Mouse (Mus musculus) lung, adult 2 months (tissue): ENCODE data around the gene Ccdc69. TPM values are rescaled to one million over a fixed set of nuclear protein-coding genes. Genes with fewer than 3 reads are reported as not detected.
A peak's percentile ranks its signal among the peaks of the same experiment; 100 is the strongest.
"Not testable (repeated sequence)": the region's sequence is repeated elsewhere in the genome, so short reads cannot be mapped to it uniquely, and the experiment has no call there.

Experiments used
- DNase-seq: peaks from one replicate; pipeline ENCODE4 v3.0.0; 2022
- H3K4me1 ChIP-seq: fragments of 200-500 bp; 2 replicates; pipeline ENCODE4 v1.6.1; 2011; ENCODE audit warnings: low read length; ENCODE audit not compliant: control insufficient read depth, insufficient read depth
- H3K4me3 ChIP-seq: fragments of 200-500 bp; replicated peaks from 2 replicates; pipeline ENCODE3; 2011; ENCODE audit warnings: low read depth, mild to moderate bottlenecking, control low read depth, low read length; ENCODE audit errors: extremely low read depth
- CTCF ChIP-seq: fragments of 200-500 bp; IDR thresholded peaks from 2 replicates; pipeline ENCODE4 v1.5.1; 2011; ENCODE audit warnings: mild to moderate bottlenecking, low read length, control low read depth; ENCODE audit not compliant: insufficient read depth
- POLR2A ChIP-seq: fragments of 200-500 bp; IDR thresholded peaks from 2 replicates; pipeline ENCODE4 v1.6.1; 2011; ENCODE audit warnings: low read depth, mild to moderate bottlenecking, control low read depth, low read length, borderline replicate concordance; ENCODE audit errors: extremely low read depth
- WGBS: fragments of 180-500 bp; shearing (Covaris S2); methylation state at CpG from one replicate; pipeline ENCODE4 v1.1.7; 2018; 5-methylcytosine and 5-hydroxymethylcytosine counted together
- polyA plus RNA-seq: library from polyadenylated mRNA; depleted of rRNA; stranded (reverse); fragments of >200 nt; gene quantifications from 2 replicates; pipeline ENCODE4 v1.2.3, GENCODE M21; 2012

The Ccdc69 gene
- polyA plus RNA-seq, 1 experiment, result 4.1 TPM

DNA sequence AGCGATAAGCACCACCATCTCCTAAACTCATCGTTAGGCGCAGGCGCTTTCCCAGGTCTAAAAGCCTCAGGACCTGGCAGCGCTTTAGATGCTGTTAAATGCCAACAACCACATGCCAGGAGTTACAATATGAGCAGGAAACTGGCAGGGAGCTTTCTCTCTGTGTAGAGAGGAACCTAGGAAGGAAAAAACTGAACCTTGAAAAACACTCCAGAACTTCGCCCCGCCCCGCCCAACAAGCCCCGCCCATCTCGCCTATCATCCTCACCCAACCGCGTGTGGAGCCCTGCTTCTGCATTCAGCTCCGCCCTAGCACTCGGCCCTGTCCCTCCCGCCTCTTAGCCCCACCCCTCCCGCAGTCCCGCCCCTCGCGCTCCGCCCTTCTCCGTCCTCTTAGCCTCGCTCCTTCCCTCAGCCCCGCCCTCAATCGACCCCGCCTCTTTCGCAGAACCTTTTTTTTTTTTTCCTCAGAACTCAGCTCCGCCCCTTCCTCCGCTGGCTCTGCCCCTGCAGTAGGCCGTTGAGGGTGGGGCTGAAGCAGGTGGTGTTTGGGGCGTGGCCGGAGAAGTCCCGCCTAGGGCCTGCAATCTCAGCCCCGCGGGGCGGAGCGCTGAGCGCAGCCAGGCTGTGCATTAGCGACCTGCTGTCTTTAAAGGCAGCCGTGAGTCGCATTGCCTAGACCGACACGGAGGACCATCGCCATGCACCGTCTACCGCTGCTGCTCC lies 19.7 kb upstream of the Ccdc69 start, which contains the start of gene Gm2a:
Gm2a (plus strand) TSS at position 653 of the 726 bp plus-strand sequence.
- H3K4me1 ChIP-seq, result peaks cover 4% of the 10 kb centered on the region; the same call in 1 of the 2 replicates
- H3K4me3 ChIP-seq, result peak within 1 kb of the TSS; percentile 95
- TF ChIP-seq CTCF (no peak), POLR2A (peak; percentile 97)
- 1% methylated on average over 44 of the region's 45 CpGs for WGBS
- peak; percentile 91 for DNase-seq

DNA sequence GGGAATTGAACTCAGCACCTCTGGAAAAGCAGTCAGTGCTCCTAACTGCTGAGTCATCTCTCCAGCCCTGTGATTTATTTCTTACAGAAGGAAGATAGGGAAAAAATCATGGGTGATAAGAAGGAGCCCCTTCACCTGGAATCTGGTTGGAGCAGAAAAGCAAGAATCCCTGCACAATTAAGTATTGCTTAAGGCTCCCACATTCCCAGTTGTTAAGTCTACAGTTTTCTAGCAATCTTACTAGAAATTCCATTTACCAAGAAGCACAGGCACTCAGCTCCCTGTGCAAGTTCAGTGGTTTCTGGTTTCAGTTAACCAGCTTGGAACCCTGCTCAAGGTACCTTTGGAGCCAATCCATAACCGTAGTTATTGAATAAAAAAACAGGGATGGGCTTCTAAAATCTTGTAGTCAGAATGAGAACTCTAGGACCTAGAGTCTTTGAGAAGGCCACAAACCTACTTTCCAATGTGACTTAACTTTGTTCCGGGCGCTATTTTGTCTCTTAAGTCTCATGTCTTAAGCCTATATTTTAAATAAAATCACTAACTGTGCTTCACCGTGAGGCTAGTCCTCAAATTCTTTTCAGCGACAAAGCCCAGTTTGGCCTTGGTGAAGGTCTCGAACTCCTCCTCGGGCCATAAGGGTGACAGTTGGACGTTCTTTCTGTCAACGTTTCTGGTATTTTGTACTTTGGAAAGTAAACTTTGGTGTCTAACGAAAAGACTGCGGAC lies 19.0 kb upstream of the Ccdc69 start:
- H3K4me3 ChIP-seq, result peak overlapping the region; percentile 64
- WGBS, result 22% methylated on average over 11 of the region's 11 CpGs
- TF ChIP-seq CTCF, result no peak
- no peak for TF ChIP-seq POLR2A
- peaks cover 4% of the 10 kb centered on the region; the same call in 1 of the 2 replicates for H3K4me1 ChIP-seq
- DNase-seq, result no peak

DNA sequence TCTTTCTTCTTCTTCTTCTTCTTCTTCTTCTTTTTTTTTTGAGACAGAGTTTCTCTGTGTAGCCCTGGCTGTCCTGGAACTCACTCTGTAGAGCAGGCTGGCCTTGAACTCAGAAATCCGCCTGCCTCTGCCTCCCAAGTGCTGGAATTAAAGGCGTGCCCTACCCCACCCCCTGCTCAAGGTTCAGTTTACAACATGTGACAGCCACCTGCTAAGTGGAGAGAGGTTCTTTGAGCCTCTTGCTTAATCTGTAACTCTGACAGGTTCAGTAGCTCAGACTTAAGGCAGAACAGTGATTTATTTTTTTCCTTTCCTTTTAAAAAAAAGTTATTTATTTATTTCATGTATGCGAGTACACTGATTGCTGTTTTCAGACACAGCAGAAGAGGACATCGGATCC lies 18.4 kb upstream of the Ccdc69 start:
- H3K4me1 ChIP-seq, DNase-seq, H3K4me3 ChIP-seq: not testable (repeated sequence)
- WGBS, result 80% methylated on average over 4 of the region's 4 CpGs

DNA sequence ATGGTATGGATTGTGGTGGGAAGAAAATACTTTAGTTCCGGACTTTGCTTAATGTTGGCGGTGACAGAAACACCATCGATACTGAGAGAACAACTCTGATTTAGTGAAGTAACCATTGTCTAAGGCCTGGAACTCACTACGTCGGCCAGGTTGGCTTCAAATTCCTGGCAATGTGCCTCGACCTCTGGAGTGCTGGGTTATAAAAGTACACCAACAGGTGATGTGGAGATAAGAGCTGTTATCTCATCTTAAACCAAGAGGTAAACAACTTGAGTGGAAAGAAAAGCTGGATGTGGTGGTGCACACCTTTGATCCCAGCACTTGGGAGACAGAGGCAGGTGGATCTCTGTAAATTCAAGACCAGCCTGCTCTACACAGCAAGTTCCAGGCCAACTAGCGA lies 15.2 kb upstream of the Ccdc69 start:
- 67% methylated on average over 7 of the region's 7 CpGs for WGBS
- TF ChIP-seq POLR2A (no peak), CTCF (no peak)
- 0 out of 2 replicates have a peak, but pooled peaks cover 2% of the 10 kb centered on the region for H3K4me1 ChIP-seq
- no peak for DNase-seq
- H3K4me3 ChIP-seq, result no peak overlapping the region

DNA sequence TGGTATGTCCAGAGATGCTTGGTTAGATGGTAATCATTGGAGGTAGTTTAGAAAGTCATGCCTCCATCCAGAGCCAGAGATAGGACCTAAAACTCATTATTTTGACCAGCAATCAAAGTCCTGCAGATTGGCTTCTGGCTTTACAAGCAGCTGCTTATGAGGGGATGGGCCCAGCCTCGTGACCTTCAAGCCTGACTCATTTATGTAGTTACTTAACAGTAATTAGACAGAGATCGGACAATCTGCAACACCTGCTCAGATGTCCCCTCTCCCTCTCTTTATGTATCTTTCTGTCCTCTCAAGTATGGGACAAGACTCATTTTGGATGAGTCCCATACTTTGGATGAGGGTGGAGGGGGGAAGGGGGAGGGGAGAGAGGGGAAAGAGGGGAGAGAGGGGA lies 12.0 kb upstream of the Ccdc69 start:
- TF ChIP-seq CTCF (no peak), POLR2A (no peak)
- H3K4me3 ChIP-seq, result no peak overlapping the region
- H3K4me1 ChIP-seq, result no peaks in the 10 kb centered on the region
- 81% methylated on average over 2 of the region's 2 CpGs for WGBS
- DNase-seq, result no peak

DNA sequence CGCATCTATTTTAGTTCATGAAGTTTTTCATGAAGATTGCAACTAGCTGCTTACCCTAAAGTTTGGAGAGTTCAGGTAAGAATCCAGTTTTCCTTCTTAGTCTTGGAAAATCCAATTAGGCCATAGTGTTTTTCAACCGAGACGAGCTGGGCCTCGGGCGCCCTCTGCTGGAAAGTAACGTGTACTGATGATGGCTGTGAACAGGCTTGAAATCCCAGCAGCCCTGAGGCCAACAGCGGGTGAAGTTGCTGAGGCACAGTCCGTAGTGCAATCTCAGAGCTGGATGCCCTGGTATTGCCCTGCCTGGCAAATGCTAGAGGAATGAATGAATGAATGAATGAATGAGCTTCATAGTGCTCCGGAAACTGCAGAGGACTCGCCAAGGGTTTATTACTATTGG lies 9.1 kb upstream of the Ccdc69 start:
- TF ChIP-seq POLR2A, result no peak
- peak; percentile 92 for TF ChIP-seq CTCF
- Histone ChIP-seq H3K4me1 (no peaks in the 10 kb centered on the region), H3K4me3 (no peak overlapping the region)
- WGBS, result 10% methylated on average over 10 of the region's 10 CpGs
- peak; percentile 53 for DNase-seq

DNA sequence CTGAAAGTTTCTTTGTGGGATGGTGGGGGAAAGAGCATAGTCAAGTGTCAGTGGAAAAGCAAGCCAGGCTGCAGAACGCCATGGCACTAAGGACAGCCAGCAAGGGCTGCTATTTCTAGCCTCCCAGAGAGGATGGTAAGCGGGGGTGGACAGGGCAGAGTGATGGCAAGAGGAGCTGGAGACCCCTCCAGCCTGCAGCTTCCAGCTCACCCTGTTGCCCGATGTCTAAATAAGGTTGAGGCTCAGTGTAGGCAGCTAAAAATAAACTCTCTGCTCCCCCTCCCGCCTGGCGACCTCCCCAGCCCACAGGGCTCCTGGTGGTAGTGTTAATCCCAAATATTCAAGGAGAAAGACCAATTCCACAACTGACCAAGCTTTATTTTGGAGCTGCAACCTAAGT lies 7.5 kb upstream of the Ccdc69 start:
- no peak overlapping the region for H3K4me3 ChIP-seq
- 43% methylated on average over 5 of the region's 5 CpGs for WGBS
- DNase-seq, result no peak
- no peak for TF ChIP-seq CTCF
- no peak for TF ChIP-seq POLR2A
- H3K4me1 ChIP-seq, result no peaks in the 10 kb centered on the region

DNA sequence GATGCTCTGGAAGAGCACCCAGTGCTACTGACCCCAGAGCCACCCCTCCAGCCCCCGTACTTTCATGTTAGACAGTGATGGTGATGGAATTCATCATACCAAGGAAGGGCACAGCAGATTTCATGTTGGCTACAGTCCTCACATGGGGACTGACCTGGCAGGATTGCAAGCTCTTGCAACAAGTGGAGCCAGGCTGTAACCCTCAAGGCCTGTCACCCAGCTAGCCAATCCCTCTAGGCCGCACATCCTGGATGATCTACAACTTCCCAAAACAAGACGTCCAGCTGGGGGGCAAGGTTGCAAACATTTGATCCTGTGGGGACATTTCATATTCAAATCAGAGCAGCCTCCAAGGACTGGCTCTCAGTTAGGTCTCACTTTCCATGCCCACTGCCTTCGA lies 6.7 kb upstream of the Ccdc69 start:
- Histone ChIP-seq H3K4me1 (no peaks in the 10 kb centered on the region), H3K4me3 (no peak overlapping the region)
- no peak for DNase-seq
- WGBS, result 63% methylated on average over 4 of the region's 4 CpGs
- no peak for TF ChIP-seq CTCF

DNA sequence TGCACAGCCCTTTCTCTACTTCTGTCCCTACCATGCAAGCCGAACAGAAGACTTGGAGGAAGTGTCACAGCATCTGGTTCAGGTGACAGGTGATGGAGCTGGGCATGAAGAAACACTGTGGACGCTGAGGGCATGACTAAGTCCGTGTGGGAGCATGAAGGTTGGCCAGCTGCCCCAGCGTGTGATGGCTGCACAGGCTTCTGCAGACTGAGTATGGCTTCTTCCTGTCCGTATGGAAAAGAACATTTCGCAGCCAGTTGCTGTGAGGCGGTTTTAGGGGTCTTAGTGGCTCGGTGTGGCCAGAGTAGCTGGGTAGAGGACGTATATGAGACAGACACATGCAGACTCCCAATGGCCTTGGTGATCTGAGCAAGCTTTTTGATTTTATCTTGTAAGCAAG lies 3.3 kb upstream of the Ccdc69 start:
- 88% methylated on average over 9 of the region's 9 CpGs for WGBS
- no peak for TF ChIP-seq POLR2A
- no peak for DNase-seq

DNA sequence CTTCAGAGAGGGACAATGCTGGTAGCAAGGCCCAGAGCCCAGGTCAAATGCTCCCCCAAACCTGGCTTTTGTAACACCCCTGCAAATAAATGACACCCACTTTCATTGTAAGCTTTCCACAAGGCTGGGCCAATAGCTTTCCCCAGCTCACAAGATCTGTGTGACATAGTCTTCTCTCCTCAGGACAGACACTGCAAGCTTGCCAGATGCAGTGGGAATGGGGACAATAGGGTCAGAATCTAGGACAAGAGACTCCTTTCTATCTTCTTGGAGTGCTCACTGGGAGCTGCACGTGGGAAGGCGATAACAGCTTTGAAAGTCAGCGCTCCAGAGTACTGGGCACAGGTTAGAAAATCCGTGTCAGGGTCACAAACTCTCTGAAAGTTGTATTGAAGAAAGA lies 1.2 kb upstream of the Ccdc69 start:
- Histone ChIP-seq H3K4me1 (peaks cover 3% of the 10 kb centered on the region; the same call in 1 of the 2 replicates), H3K4me3 (no peak overlapping the region)
- DNase-seq, result no peak
- 96% methylated on average over 4 of the region's 4 CpGs for WGBS
- no peak for TF ChIP-seq CTCF
- TF ChIP-seq POLR2A, result no peak

More for the DNA sequence above, 3.3 kb upstream of the Ccdc69 start:
- H3K4me3 ChIP-seq, result no peak overlapping the region
- H3K4me1 ChIP-seq, result no peaks in the 10 kb centered on the region
